Mouse (Mus musculus) limb, embryonic 11.5 days (tissue): ENCODE results near the gene Anxa6. TPM values are rescaled to one million over a fixed set of nuclear protein-coding genes. Genes with fewer than 3 reads are reported as not detected.

ENCODE experiments used
- ATAC-seq: fragments of 200-750 bp; cut with Nextera tagmentation; 2 replicates; pipeline ENCODE4 v1.8.0; 2017; ENCODE audit warnings: low read depth; ENCODE audit not compliant: insufficient number of reproducible peaks, low FRiP score, low TSS enrichment
- DNase-seq: peaks from one replicate; pipeline ENCODE4 v3.0.0-alpha.2; 2015; ENCODE audit warnings: low spot score
- H3K27ac ChIP-seq: fragments of 300-500 bp; sonication (generic); replicated peaks from 2 replicates; pipeline ENCODE4 v1.5.1; 2014; ENCODE audit warnings: low read depth, mild to moderate bottlenecking, low read length
- H3K27me3 ChIP-seq: fragments of 300-500 bp; sonication (generic); 2 replicates; pipeline ENCODE4 v1.6.1; 2014; ENCODE audit warnings: mild to moderate bottlenecking, low read length, mixed read lengths; ENCODE audit not compliant: control insufficient read depth, insufficient read depth
- H3K36me3 ChIP-seq: fragments of 300-500 bp; sonication (generic); 2 replicates; pipeline ENCODE4 v1.6.1; 2014; ENCODE audit warnings: mild to moderate bottlenecking, low read length, moderate library complexity, mixed read lengths; ENCODE audit not compliant: control insufficient read depth, insufficient read depth
- H3K4me1 ChIP-seq: fragments of 300-500 bp; sonication (generic); 2 replicates; pipeline ENCODE4 v1.6.1; 2014; ENCODE audit warnings: low read length, mixed read lengths; ENCODE audit not compliant: control insufficient read depth, insufficient read depth
- H3K4me2 ChIP-seq: fragments of 300-500 bp; sonication (generic); 2 replicates; pipeline ENCODE4 v1.6.1; 2014; ENCODE audit warnings: low read depth, mild to moderate bottlenecking, moderate library complexity; ENCODE audit not compliant: severe bottlenecking
- H3K4me3 ChIP-seq: fragments of 300-500 bp; sonication (generic); 2 replicates; pipeline ENCODE4 v1.5.1; 2014; ENCODE audit warnings: low read depth, low read length
- H3K9ac ChIP-seq: fragments of 300-500 bp; sonication (generic); 2 replicates; pipeline ENCODE4 v1.6.1; 2014; ENCODE audit warnings: mild to moderate bottlenecking, low read length
- H3K9me3 ChIP-seq: fragments of 300-500 bp; sonication (generic); 2 replicates; pipeline ENCODE4 v1.6.1; 2016; ENCODE audit warnings: low read length; ENCODE audit not compliant: control insufficient read depth
- WGBS: fragments of 180-500 bp; shearing (Covaris S2); extraction: QIAGEN DNeasy Blood & Tissue Kit; methylation state at CpG from one replicate; pipeline ENCODE4 v1.1.7; 2014; 5-methylcytosine and 5-hydroxymethylcytosine counted together
- polyA plus RNA-seq: library from polyadenylated mRNA; unstranded; fragments of >200 nt; fragmentation: Nextera tagmentation; extraction: Ambion mirVana; gene quantifications from 2 replicates; pipeline ENCODE4 v1.2.1, GENCODE M21; 2014

Anxa6 gene
- polyA plus RNA-seq, 1 experiment from 2014 or later: 93.9 TPM

DNA sequence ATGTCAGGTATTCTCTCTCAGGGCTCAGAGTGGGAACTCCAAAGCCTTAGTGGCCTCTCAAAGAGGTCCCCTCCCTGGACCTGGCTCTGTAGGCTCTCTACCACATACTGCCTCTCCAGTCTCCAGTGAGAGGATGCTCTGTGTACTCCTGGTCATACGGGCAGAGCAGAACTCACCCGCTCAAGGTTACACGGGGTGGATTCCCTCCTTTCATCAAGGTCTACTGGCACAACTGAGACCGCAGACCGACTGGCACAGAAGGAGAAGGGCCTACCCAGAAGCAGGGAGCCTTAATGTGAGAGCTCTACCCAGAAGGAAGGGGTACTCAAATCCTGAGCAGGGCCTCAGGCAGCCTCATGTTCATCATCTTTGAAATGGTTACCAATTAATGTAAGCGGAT is 100.7 kb downstream of the Anxa6 start:
- no peak overlapping the region for H3K9ac ChIP-seq
- H3K4me1 ChIP-seq: peaks cover 4% of the 10 kb centered on the region
- no peaks in the 10 kb centered on the region for H3K9me3 ChIP-seq
- H3K4me3 ChIP-seq: no peak overlapping the region
- DNase-seq (no peak), ATAC-seq (no peak)
- WGBS: 93% methylated on average over 6 of the region's 6 CpGs
- no peak overlapping the region for H3K4me2 ChIP-seq
- H3K27me3 ChIP-seq: no peaks in the 10 kb centered on the region
- no peak overlapping the region for H3K27ac ChIP-seq
- H3K36me3 ChIP-seq: no peaks in the 10 kb centered on the region; the same call in 1 of the 2 replicates

- no peak overlapping the region for H3K4me3 ChIP-seq
- WGBS: 63% methylated on average over 5 of the region's 5 CpGs
- no peak overlapping the region for H3K9ac ChIP-seq
- H3K27me3 ChIP-seq: no peaks in the 10 kb centered on the region
- H3K4me1 ChIP-seq: peaks cover 4% of the 10 kb centered on the region
- H3K9me3 ChIP-seq: no peaks in the 10 kb centered on the region
- H3K36me3 ChIP-seq: no peaks in the 10 kb centered on the region; the same call in 1 of the 2 replicates
- DNase-seq (peak; percentile 57), ATAC-seq (no peak)
- H3K27ac ChIP-seq: no peak overlapping the region
- H3K4me2 ChIP-seq: no peak overlapping the region
Measured at GRCm38 (mm10) chr11:54931405-54932093, 101.7 kb downstream of the Anxa6 start.

GRCm38 (mm10) chr11:54930318-54930979 is 102.8 kb downstream of the Anxa6 start:
- Histone ChIP-seq H3K4me2 (no peak overlapping the region), H3K4me1 (no peaks in the 10 kb centered on the region), H3K27ac (no peak overlapping the region), H3K4me3 (no peak overlapping the region), H3K27me3 (no peaks in the 10 kb centered on the region), H3K9ac (no peak overlapping the region), H3K9me3 (no peaks in the 10 kb centered on the region), H3K36me3 (no peaks in the 10 kb centered on the region; the same call in 1 of the 2 replicates)
- WGBS: 75% methylated on average over 7 of the region's 7 CpGs
- DNase-seq (peak; percentile 62), ATAC-seq (no peak)

DNA sequence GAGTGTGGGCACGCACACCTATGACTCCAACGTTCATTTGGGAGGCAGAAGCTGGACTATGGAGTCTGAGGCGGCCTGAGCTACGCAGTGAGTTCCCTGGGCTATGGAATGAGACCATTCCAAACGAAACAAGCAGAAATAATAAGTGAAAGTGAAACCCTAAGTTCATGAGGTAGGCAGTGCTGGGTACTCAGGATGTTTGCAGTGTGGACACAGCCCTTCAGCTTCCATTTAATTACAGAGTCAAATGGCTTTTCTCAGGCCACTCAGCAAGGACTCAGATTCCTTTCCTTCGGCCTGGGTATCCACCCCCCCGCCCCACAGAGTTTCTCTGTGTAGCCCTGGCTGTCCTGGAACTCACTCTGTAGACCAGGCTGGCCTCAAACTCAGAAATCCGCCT is 103.5 kb downstream of the Anxa6 start:
- H3K27ac ChIP-seq: no peak overlapping the region
- no peaks in the 10 kb centered on the region for H3K27me3 ChIP-seq
- 87% methylated on average over 8 of the region's 8 CpGs for WGBS
- no peaks in the 10 kb centered on the region for H3K9me3 ChIP-seq
- no peak overlapping the region for H3K4me3 ChIP-seq
- H3K4me2 ChIP-seq: no peak overlapping the region
- no peak overlapping the region for H3K9ac ChIP-seq
- H3K4me1 ChIP-seq: no peaks in the 10 kb centered on the region
- no peak for DNase-seq
- no peak for ATAC-seq
- H3K36me3 ChIP-seq: no peaks in the 10 kb centered on the region; the same call in 1 of the 2 replicates

GRCm38 (mm10) chr11:54929290-54929689 is 104.0 kb downstream of the Anxa6 start:
- no peak overlapping the region for H3K27ac ChIP-seq
- H3K9ac ChIP-seq: no peak overlapping the region
- WGBS: 90% methylated on average over 6 of the region's 6 CpGs
- H3K36me3 ChIP-seq: peaks cover 1% of the 10 kb centered on the region; the same call in 1 of the 2 replicates
- no peaks in the 10 kb centered on the region for H3K27me3 ChIP-seq
- no peak overlapping the region for H3K4me2 ChIP-seq
- H3K4me3 ChIP-seq: no peak overlapping the region
- no peaks in the 10 kb centered on the region for H3K9me3 ChIP-seq
- H3K4me1 ChIP-seq: no peaks in the 10 kb centered on the region
- no peak for DNase-seq
- no peak for ATAC-seq

Other genes with a start within 250 kb of the Anxa6 start
- gene Cdc42se2, start 245.8 kb downstream of the Anxa6 start, polyA plus RNA-seq: 135 and 136 TPM in 2 replicates
- gene Lyrm7, start 172.5 kb downstream of the Anxa6 start, polyA plus RNA-seq: 6.4 and 7.8 TPM in 2 replicates
- 600 and 611 TPM in 2 replicates for gene Hint1, start 167.1 kb downstream of the Anxa6 start, polyA plus RNA-seq
- 48.2 and 49.9 TPM in 2 replicates for gene Gpx3, start 131.0 kb downstream of the Anxa6 start, polyA plus RNA-seq
- gene Tnip1, start 70.5 kb downstream of the Anxa6 start, polyA plus RNA-seq: 13.3 and 13.4 TPM in 2 replicates
- gene Ccdc69, start 44.7 kb upstream of the Anxa6 start, polyA plus RNA-seq: 0.23 and 0.88 TPM in 2 replicates
- gene Gm2a, start 64.7 kb upstream of the Anxa6 start, polyA plus RNA-seq: 9.0 TPM in 2 replicates
- not detected in 2 replicates for gene Slc36a3, start 118.3 kb upstream of the Anxa6 start, polyA plus RNA-seq
- 0.13 and 0.24 TPM in 2 replicates for gene Slc36a2, start 151.6 kb upstream of the Anxa6 start, polyA plus RNA-seq
- gene Slc36a1, start 170.9 kb upstream of the Anxa6 start, polyA plus RNA-seq: 1.7 and 1.9 TPM in 2 replicates